Mouse (Mus musculus) midbrain, embryonic 10.5 days (tissue): Measurements from ENCODE around the gene Mfsd1. TPM values are rescaled to one million over a fixed set of nuclear protein-coding genes. Genes with fewer than 3 reads are reported as not detected.

Source experiments
- polyA plus RNA-seq: library from polyadenylated mRNA; unstranded; fragments of >200 nt; fragmentation: Nextera tagmentation; extraction: Ambion mirVana; gene quantifications from 2 replicates; pipeline ENCODE4 v1.2.1, GENCODE M21; 2016

Gene Mfsd1
- polyA plus RNA-seq, 1 experiment from 2014 or later, result 64.6 TPM

Other genes with a start within 250 kb of the Mfsd1 start
- 26.1 and 29.8 TPM in 2 replicates for gene Mlf1, start 208.6 kb upstream of the Mfsd1 start, polyA plus RNA-seq
- not detected in 2 replicates for gene Gm17402, start 207.6 kb upstream of the Mfsd1 start, polyA plus RNA-seq
- gene Gfm1, start 152.6 kb upstream of the Mfsd1 start, polyA plus RNA-seq, result 49.6 and 52.4 TPM in 2 replicates
- 51.0 and 59.2 TPM in 2 replicates for gene Lxn, start 118.8 kb upstream of the Mfsd1 start, polyA plus RNA-seq
- 1.5 and 1.6 TPM in 2 replicates for gene Rarres1, start 67.2 kb upstream of the Mfsd1 start, polyA plus RNA-seq